7 mouse cellular contexts compared by ENCODE assay signal in genomic region chr5:75214520-75214919, GRCm38 (mm10).
DNase-seq lines count a peak whose midpoint lies in the region; ATAC-seq and TF ChIP-seq lines count a peak whose summit lies in the region.

No protein-coding gene starts in this region.

- WGBS in kidney, embryonic 14.5 days = 56% methylated on average over 6 of the region's 6 CpGs
- 44% methylated on average over 6 of the region's 6 CpGs for WGBS in lung, postnatal 0 days

- peak; percentile 29 for DNase-seq in kidney, adult 9 months
- DNase-seq in brain, adult 2 months (ENCODE audit: low read depth, low spot score) = peak; percentile 61
- DNase-seq in lung, postnatal 0 days (ENCODE audit: low spot score) = no peak
- no peak for DNase-seq in natural killer cell, adult 2 months (ENCODE audit: low spot score in 2 of 2)
- DNase-seq in thymus, postnatal 36 days = no peak

- no peaks in the 10 kb centered on the region for H3K4me1 ChIP-seq in kidney, embryonic 14.5 days (ENCODE audit: control insufficient read depth, insufficient read depth, low read length)
- no peaks in the 10 kb centered on the region for H3K4me1 ChIP-seq in ES-Bruce4 (ENCODE audit: control insufficient read depth, insufficient read depth, low read length)
- H3K4me1 ChIP-seq in lung, postnatal 0 days (ENCODE audit: insufficient read depth, low read depth, low read length) = no peaks in the 10 kb centered on the region

- peak; percentile 48 for TF ChIP-seq CTCF in ES-Bruce4 (IDR thresholded peaks at IDR 0.05; ENCODE audit: low read depth, low read length)
- TF ChIP-seq CTCF in lung, postnatal 0 days (IDR thresholded peaks at IDR 0.05) = peak; percentile 63

- H3K27ac ChIP-seq in kidney, embryonic 14.5 days (ENCODE audit: low read depth, low read length) = no peak overlapping the region
- no peak overlapping the region for H3K27ac ChIP-seq in ES-Bruce4 (ENCODE audit: insufficient read depth, low read length)
- no peak overlapping the region for H3K27ac ChIP-seq in lung, postnatal 0 days (ENCODE audit: low read length)

- H3K4me3 ChIP-seq in kidney, embryonic 14.5 days (ENCODE audit: low read length) = no peak overlapping the region
- no peak overlapping the region for H3K4me3 ChIP-seq in ES-Bruce4 (ENCODE audit: low read depth, low read length)
- H3K4me3 ChIP-seq in lung, postnatal 0 days (ENCODE audit: low read depth, low read length) = no peak overlapping the region

- H3K9me3 ChIP-seq in kidney, embryonic 14.5 days (ENCODE audit: control insufficient read depth, low read length) = no peaks in the 10 kb centered on the region
- H3K9me3 ChIP-seq in ES-Bruce4 (replicated peaks; ENCODE audit: control insufficient read depth, insufficient read depth, low read length, poor library complexity, severe bottlenecking) = no peaks in the 10 kb centered on the region
- no peaks in the 10 kb centered on the region for H3K9me3 ChIP-seq in lung, postnatal 0 days (ENCODE audit: low read length)

- no peaks in the 10 kb centered on the region for H3K36me3 ChIP-seq in kidney, embryonic 14.5 days (ENCODE audit: control insufficient read depth, insufficient read depth, low read length)
- H3K36me3 ChIP-seq in ES-Bruce4 (ENCODE audit: control insufficient read depth, insufficient read depth, low read length, poor library complexity, severe bottlenecking) = no peaks in the 10 kb centered on the region
- H3K36me3 ChIP-seq in lung, postnatal 0 days (ENCODE audit: insufficient read depth, low read length) = no peaks in the 10 kb centered on the region

- H3K27me3 ChIP-seq in kidney, embryonic 14.5 days (ENCODE audit: control insufficient read depth, insufficient read depth, low read length) = no peaks in the 10 kb centered on the region
- no peaks in the 10 kb centered on the region for H3K27me3 ChIP-seq in ES-Bruce4 (ENCODE audit: control insufficient read depth, insufficient read depth, low read length, poor library complexity, severe bottlenecking)
- no peaks in the 10 kb centered on the region for H3K27me3 ChIP-seq in lung, postnatal 0 days (replicated peaks; ENCODE audit: insufficient read depth, low read length)

- no peak overlapping the region for H3K4me2 ChIP-seq in kidney, embryonic 14.5 days (replicated peaks; ENCODE audit: low read depth, low read length)
- no peak overlapping the region for H3K4me2 ChIP-seq in lung, postnatal 0 days (replicated peaks; ENCODE audit: low read depth, low read length)

- H3K9ac ChIP-seq in kidney, embryonic 14.5 days (ENCODE audit: low read depth, low read length) = no peak overlapping the region
- H3K9ac ChIP-seq in ES-Bruce4 (ENCODE audit: low read depth, poor library complexity, severe bottlenecking) = no peak overlapping the region
- no peak overlapping the region for H3K9ac ChIP-seq in lung, postnatal 0 days (replicated peaks; ENCODE audit: low read depth)

- no peak for TF ChIP-seq POLR2A in ES-Bruce4 (IDR thresholded peaks at IDR 0.05; ENCODE audit: insufficient read depth, low read length)

- no peak for TF ChIP-seq EP300 in ES-Bruce4 (IDR thresholded peaks at IDR 0.05; ENCODE audit: insufficient read depth, low read depth, low read length)
- TF ChIP-seq EP300 in lung, postnatal 0 days (IDR thresholded peaks at IDR 0.05) = no peak

- no peak for ATAC-seq in kidney, embryonic 14.5 days (ENCODE audit: low FRiP score, low TSS enrichment)
- no peak for ATAC-seq in lung, postnatal 0 days

Comparison
In these comparisons a context has a peak if more than half of its experiments do, and no peak if none do; other contexts are left out.
1. DNase-seq: peak in kidney, adult 9 months (single experiment) and brain, adult 2 months (single experiment); none in lung, postnatal 0 days (single experiment), natural killer cell, adult 2 months (0 of 2) and thymus, postnatal 36 days (0 of 2).